Mouse (Mus musculus) ovary, postnatal 36 days (tissue): ENCODE data around the gene R3hdm2.
A peak's percentile ranks its signal among the peaks of the same experiment; 100 is the strongest.

ENCODE experiments used
- DNase-seq: peaks from one replicate; pipeline ENCODE4 v3.0.0; 2022; ENCODE audit warnings: low spot score, mixed read lengths

The R3hdm2 gene

GRCm38 (mm10) chr10:127425794-127426193 is 45.7 kb downstream of the R3hdm2 start:
- no peak for DNase-seq

- DNase-seq: no peak
Measured at GRCm38 (mm10) chr10:127426670-127427069, 46.5 kb downstream of the R3hdm2 start.

GRCm38 (mm10) chr10:127427107-127427506 is 47.0 kb downstream of the R3hdm2 start:
- no peak for DNase-seq

- DNase-seq: no peak
Measured at GRCm38 (mm10) chr10:127427987-127428386, 47.9 kb downstream of the R3hdm2 start.

GRCm38 (mm10) chr10:127429538-127429937 is 49.4 kb downstream of the R3hdm2 start:
- DNase-seq: no peak

GRCm38 (mm10) chr10:127432466-127432865 is 52.3 kb downstream of the R3hdm2 start:
- no peak for DNase-seq

- DNase-seq: no peak
Measured at GRCm38 (mm10) chr10:127437354-127438113, 57.4 kb downstream of the R3hdm2 start.

GRCm38 (mm10) chr10:127453701-127454100 is 73.6 kb downstream of the R3hdm2 start:
- DNase-seq: no peak

- no peak for DNase-seq
Measured at GRCm38 (mm10) chr10:127462411-127463096, 82.4 kb downstream of the R3hdm2 start.

- DNase-seq: no peak
Measured at GRCm38 (mm10) chr10:127471281-127471988, 91.3 kb downstream of the R3hdm2 start.

- DNase-seq: no peak
Measured at GRCm38 (mm10) chr10:127472722-127473121, 92.6 kb downstream of the R3hdm2 start.

GRCm38 (mm10) chr10:127475175-127475574 is 95.0 kb downstream of the R3hdm2 start:
- no peak for DNase-seq

GRCm38 (mm10) chr10:127476541-127476940 is 96.4 kb downstream of the R3hdm2 start:
- DNase-seq: no peak

GRCm38 (mm10) chr10:127477301-127477700 is 97.2 kb downstream of the R3hdm2 start:
- DNase-seq: no peak

GRCm38 (mm10) chr10:127479131-127479530 is 99.0 kb downstream of the R3hdm2 start:
- DNase-seq: no peak

GRCm38 (mm10) chr10:127480833-127481813 is 101.0 kb downstream of the R3hdm2 start:
- peak; percentile 42 for DNase-seq

- DNase-seq: no peak
Measured at GRCm38 (mm10) chr10:127485235-127485634, 105.1 kb downstream of the R3hdm2 start.

GRCm38 (mm10) chr10:127488856-127489255 is 108.7 kb downstream of the R3hdm2 start:
- DNase-seq: no peak

GRCm38 (mm10) chr10:127490160-127491127 is 110.3 kb downstream of the R3hdm2 start:
- no peak for DNase-seq

GRCm38 (mm10) chr10:127491128-127491512 is 111.0 kb downstream of the R3hdm2 start:
- no peak for DNase-seq
